Mouse (Mus musculus) thymus, adult 2 months (tissue): Measurements from ENCODE around the gene Ang. TPM values are rescaled to one million over a fixed set of nuclear protein-coding genes. Genes with fewer than 3 reads are reported as not detected.

Source experiments
- DNase-seq: peaks from one replicate; pipeline ENCODE4 v3.0.0; 2021
- H3K27ac ChIP-seq: fragments of 200-500 bp; 2 replicates; pipeline ENCODE4 v1.5.1; 2012; ENCODE audit warnings: low read length, control low read depth; ENCODE audit not compliant: control insufficient read depth, insufficient read depth
- H3K27me3 ChIP-seq: fragments of 200-500 bp; 2 replicates; pipeline ENCODE4 v1.6.1; 2012; ENCODE audit warnings: mild to moderate bottlenecking, low read length, moderate library complexity, mixed read lengths; ENCODE audit not compliant: control insufficient read depth, insufficient read depth
- H3K36me3 ChIP-seq: fragments of 200-500 bp; 2 replicates; pipeline ENCODE4 v1.6.1; 2012; ENCODE audit warnings: mild to moderate bottlenecking, low read length, moderate library complexity; ENCODE audit not compliant: control insufficient read depth, insufficient read depth
- H3K4me1 ChIP-seq: fragments of 200-500 bp; replicated peaks from 2 replicates; pipeline ENCODE4 v1.6.1; 2012; ENCODE audit warnings: low read length; ENCODE audit not compliant: control insufficient read depth, insufficient read depth
- H3K4me3 ChIP-seq: fragments of 200-500 bp; 2 replicates; pipeline ENCODE4 v1.5.1; 2012; ENCODE audit warnings: mild to moderate bottlenecking, low read length, control low read depth, moderate library complexity; ENCODE audit not compliant: control insufficient read depth, insufficient read depth
- CTCF ChIP-seq: fragments of 200-500 bp; IDR thresholded peaks from 2 replicates; pipeline ENCODE4 v1.5.1; 2012; ENCODE audit warnings: mild to moderate bottlenecking, control low read depth, low read length, moderate library complexity, borderline replicate concordance; ENCODE audit not compliant: control insufficient read depth, poor library complexity, insufficient read depth; ENCODE audit errors: extremely low read depth
- POLR2A ChIP-seq: fragments of 200-500 bp; IDR thresholded peaks from 2 replicates; pipeline ENCODE4 v1.6.1; 2012; ENCODE audit warnings: mild to moderate bottlenecking, low read length, control low read depth, moderate library complexity; ENCODE audit not compliant: control insufficient read depth, poor library complexity, insufficient read depth; ENCODE audit errors: extremely low read depth
- WGBS: fragments of 180-500 bp; shearing (Covaris S2); methylation state at CpG from one replicate; pipeline ENCODE4 v1.1.7; 2018; 5-methylcytosine and 5-hydroxymethylcytosine counted together
- polyA plus RNA-seq: library from polyadenylated mRNA; depleted of rRNA; stranded (reverse); fragments of >200 nt; gene quantifications from 2 replicates; pipeline ENCODE4 v1.2.3, GENCODE M21; 2012; rRNA removed

Ang gene
- polyA plus RNA-seq: 5.3 and 7.5 TPM in 2 replicates

DNA sequence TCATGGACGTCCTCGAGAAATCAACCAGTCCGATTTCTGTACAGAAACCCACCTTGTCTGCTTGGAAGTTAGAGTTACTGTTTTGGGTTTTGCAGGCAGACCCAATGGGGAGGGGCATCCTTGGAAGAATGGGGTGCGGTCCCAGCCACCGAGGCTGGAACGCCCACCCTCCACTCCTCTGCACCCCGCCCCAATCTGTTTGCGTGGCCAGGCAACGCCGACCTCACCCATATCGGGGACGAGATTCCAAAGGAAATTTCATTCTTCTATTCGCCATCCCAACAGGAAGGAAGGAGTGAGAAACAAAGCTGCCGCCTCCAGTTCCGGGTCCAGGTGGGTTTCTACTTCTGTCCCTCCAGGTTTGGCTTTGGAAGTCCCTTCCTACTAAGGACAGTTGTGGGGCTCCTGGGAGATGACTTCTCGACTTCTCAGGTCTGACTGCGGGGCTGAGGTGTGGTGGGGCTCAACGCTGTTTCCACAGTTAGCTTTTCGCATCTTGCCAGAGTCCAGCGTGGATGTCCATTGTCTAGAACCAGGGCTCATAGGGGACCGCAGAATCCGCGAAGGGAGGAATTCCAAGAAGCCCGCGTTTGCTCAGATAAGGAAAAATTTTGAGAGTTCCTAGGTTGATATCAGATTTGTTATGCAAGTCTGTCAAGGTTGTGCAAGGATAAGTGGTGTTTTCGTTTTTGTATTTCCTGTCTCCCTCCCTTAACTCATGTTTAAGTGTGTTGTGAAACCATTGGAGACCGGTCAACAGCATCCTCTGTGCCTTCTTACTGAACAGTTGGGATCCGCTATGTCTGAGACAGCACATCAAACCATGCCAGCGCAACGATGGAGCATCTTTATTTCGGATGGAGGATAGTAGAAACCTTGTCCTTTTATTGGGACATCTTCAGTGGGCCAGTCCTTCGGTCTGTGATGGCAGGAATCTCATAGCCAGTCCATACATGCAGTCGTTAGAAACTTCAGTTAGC, at the start of gene Ang, which contains the start of gene Rnase4:
Ang (plus strand) TSS at position 230 of the 980 bp plus-strand sequence.
Rnase4 (plus strand) TSS at position 157 of the 980 bp plus-strand sequence.
- peak within 1 kb of the TSS; percentile 82 for H3K27ac ChIP-seq
- peak; percentile 37 for DNase-seq
- H3K4me1 ChIP-seq: peaks cover 10% of the 10 kb centered on the region
- WGBS: 24% methylated on average over 33 of the region's 33 CpGs
- no peaks in the 10 kb centered on the region for H3K27me3 ChIP-seq
- no peaks in the 10 kb centered on the region for H3K36me3 ChIP-seq
- peak within 1 kb of the TSS; percentile 97 for H3K4me3 ChIP-seq
- TF ChIP-seq POLR2A: no peak
- TF ChIP-seq CTCF: no peak

DNA sequence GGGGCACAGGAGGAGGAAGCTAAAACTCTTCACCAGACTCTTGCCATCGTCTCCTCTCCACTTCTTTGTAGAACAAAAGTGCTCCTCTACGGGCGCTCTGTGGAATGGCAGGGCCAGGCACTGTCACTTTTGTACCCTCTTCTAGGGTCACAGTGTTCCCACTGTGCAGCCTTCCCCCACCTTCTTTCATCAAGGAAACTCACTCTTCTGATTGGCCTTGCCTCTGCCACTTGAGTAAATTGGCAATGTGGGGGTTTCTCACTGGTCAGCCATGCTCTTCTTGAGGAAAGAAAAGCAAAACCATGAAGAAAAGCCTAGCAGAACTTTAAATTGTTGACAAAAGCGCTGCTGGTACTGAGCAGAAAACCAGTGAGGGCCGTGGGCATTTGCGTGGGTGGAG, 49.2 kb upstream of the Ang start, which contains the start of gene Rnase9:
Rnase9 (minus strand) TSS at position 101 of the 400 bp plus-strand sequence.
- no peak within 1 kb of the TSS for H3K4me3 ChIP-seq
- WGBS: 91% methylated on average over 6 of the region's 6 CpGs
- DNase-seq: no peak
- no peaks in the 10 kb centered on the region for H3K4me1 ChIP-seq
- no peak within 1 kb of the TSS for H3K27ac ChIP-seq
- H3K36me3 ChIP-seq: no peaks in the 10 kb centered on the region
- no peaks in the 10 kb centered on the region for H3K27me3 ChIP-seq
- TF ChIP-seq POLR2A (no peak), CTCF (no peak)

DNA sequence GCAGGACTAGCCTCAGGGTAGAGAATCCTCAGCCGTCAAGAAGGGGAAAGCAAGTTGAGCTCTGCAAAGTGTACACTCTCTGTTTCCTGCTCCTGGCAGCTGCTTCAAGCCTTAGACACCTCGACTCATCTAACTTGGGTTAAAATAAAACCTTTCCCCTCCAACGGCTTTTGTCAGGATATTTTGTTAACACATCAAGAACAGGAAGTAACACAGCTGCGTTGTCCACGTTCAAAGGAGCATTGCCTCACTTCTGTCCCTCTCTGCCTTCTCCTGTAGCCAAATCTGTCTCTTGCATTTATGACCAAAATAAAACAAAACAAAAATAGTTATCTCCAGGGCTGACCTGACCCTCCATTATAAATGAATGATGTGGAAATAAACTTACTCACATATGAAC, 43.1 kb upstream of the Ang start:
- Histone ChIP-seq H3K36me3 (no peaks in the 10 kb centered on the region), H3K27ac (no peak overlapping the region), H3K27me3 (no peaks in the 10 kb centered on the region), H3K4me3 (no peak overlapping the region), H3K4me1 (no peaks in the 10 kb centered on the region)
- no peak for DNase-seq
- 7% methylated on average over 5 of the region's 5 CpGs for whole genome bisulfite sequencing
- TF ChIP-seq POLR2A: no peak
- TF ChIP-seq CTCF: no peak

DNA sequence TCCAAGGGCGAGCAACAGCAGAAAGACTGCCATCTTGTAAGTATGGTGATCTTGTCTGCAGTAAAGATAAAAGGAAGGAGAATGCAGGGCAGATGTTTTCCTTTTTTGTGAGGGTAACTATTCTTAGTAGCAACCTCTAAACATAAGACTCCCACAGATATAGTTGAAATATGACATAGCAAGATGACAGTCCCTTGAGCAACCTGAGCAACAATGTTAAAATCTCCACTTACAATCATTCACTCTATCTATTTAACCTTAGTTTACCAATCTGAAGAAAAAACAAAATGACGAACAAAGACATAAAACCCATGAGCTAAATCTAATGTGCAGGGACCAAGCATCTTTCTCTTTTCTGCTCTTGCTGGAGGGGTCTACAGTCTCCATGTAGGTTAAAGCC, 40.9 kb upstream of the Ang start, which contains the start of gene Rnase11:
Rnase11 (minus strand) TSS at position 101 of the 400 bp plus-strand sequence.
- WGBS: 84% methylated on average over 2 of the region's 2 CpGs
- no peak for DNase-seq
- Histone ChIP-seq H3K4me1 (no peaks in the 10 kb centered on the region), H3K27me3 (no peaks in the 10 kb centered on the region), H3K4me3 (no peak within 1 kb of the TSS), H3K27ac (no peak within 1 kb of the TSS), H3K36me3 (no peaks in the 10 kb centered on the region)
- TF ChIP-seq POLR2A (no peak), CTCF (no peak)

- WGBS: 83% methylated on average over 5 of the region's 5 CpGs
- Histone ChIP-seq H3K4me3 (no peak overlapping the region), H3K36me3 (no peaks in the 10 kb centered on the region), H3K27ac (no peak overlapping the region), H3K27me3 (no peaks in the 10 kb centered on the region), H3K4me1 (no peaks in the 10 kb centered on the region)
- no peak for TF ChIP-seq CTCF
- TF ChIP-seq POLR2A: no peak
- DNase-seq: no peak
Observed at GRCm38 (mm10) chr14:51051941-51052340, 39.0 kb upstream of the Ang start.

DNA sequence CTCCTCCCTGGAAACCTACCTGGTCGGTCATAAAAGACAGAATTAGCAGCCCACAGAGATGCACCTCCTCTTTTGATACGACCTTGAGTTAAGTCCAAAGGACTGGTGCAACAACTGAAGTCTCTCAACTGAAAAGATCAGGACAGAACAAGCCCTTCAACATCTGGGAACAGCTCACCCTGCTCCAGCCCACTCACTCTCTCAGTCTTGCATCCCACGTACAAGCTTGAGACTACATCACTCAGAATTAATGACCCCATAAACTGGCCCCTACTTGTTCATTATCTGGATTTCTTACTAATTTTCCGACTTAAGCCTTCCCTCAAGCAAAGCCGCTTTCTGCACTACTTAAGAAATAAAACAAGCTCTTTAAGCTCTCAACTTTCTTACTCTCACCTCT, 37.8 kb upstream of the Ang start:
- H3K4me1 ChIP-seq: no peaks in the 10 kb centered on the region
- DNase-seq: no peak

More for the DNA sequence above, 37.8 kb upstream of the Ang start:
- Histone ChIP-seq H3K4me3 (no peak overlapping the region), H3K36me3 (no peaks in the 10 kb centered on the region), H3K27me3 (no peaks in the 10 kb centered on the region), H3K27ac (no peak overlapping the region)
- TF ChIP-seq CTCF (no peak), POLR2A (no peak)
- 94% methylated on average over 5 of the region's 5 CpGs for WGBS
